Mouse (Mus musculus) lung, adult 2 months (tissue): ENCODE measurements around the gene Theg.

Experiments used
- CTCF ChIP-seq: fragments of 200-500 bp; IDR thresholded peaks from 2 replicates; pipeline ENCODE4 v1.5.1; 2011; ENCODE audit warnings: mild to moderate bottlenecking, low read length, control low read depth; ENCODE audit not compliant: insufficient read depth
- POLR2A ChIP-seq: fragments of 200-500 bp; IDR thresholded peaks from 2 replicates; pipeline ENCODE4 v1.6.1; 2011; ENCODE audit warnings: low read depth, mild to moderate bottlenecking, control low read depth, low read length, borderline replicate concordance; ENCODE audit errors: extremely low read depth

DNA sequence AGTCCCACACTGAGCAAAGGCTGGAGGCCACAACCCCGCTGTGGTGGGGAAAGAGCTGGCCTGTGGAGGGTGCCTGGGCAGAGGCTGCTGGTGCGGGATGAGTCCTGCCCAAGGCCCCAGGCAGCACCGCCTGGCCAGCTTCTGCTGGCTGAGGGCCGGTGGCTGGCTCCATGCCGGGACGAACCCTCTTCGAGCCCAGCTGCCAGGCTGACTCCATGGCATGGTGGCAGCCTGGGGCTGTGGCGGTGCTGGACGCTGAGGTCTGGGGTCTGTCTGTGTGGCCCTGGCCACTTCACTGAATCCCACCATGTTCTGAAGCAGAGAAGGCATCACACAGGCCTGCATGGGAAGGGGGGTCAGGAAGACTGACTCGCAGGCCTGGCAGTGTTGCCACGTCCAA is 46.4 kb downstream of the Theg start:
- no peak for TF ChIP-seq CTCF
- no peak for TF ChIP-seq POLR2A
